Mouse (Mus musculus): ENCODE measurements around the gene Btbd18.
"Not testable (repeated sequence)": the region's sequence is repeated elsewhere in the genome, so short reads cannot be mapped to it uniquely, and the experiment has no call there.

Gene Btbd18

GRCm38 (mm10) chr2:84647051-84647568 is 11.8 kb upstream of the Btbd18 start:
- no peak for DNase-seq (ENCODE audit: low spot score)

GRCm38 (mm10) chr2:84648369-84648768 is 10.5 kb upstream of the Btbd18 start:
- no peak for DNase-seq (ENCODE audit: low spot score)

GRCm38 (mm10) chr2:84649674-84650073 is 9.2 kb upstream of the Btbd18 start:
- peak; percentile 64 for DNase-seq (ENCODE audit: low spot score)

GRCm38 (mm10) chr2:84650464-84651195 is 8.2 kb upstream of the Btbd18 start, which contains the start of gene Ctnnd1:
Gene Ctnnd1, minus strand, starts transcription at chr2:84650765.
- DNase-seq (ENCODE audit: low spot score), result peak; percentile 90

DNA sequence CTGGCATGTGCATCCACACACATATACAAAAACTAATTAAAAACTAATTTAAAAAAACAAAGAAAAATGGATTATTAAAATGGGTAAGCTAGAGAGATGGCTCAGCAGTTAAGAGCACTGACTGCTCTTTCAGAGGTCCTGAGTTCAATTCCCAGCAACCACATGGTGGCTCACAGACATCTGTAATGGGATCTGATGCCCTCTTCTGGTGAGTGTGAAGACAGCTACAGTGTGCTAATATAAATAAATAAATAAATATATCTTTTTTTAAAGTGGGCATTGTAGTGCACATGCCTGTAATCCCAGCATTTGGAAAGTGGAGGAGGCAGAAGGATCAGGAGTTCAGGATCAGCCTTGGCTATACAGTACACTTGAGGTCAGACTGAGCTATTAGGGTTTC is 5.5 kb upstream of the Btbd18 start:
- DNase-seq (ENCODE audit: low spot score), result no peak

DNA sequence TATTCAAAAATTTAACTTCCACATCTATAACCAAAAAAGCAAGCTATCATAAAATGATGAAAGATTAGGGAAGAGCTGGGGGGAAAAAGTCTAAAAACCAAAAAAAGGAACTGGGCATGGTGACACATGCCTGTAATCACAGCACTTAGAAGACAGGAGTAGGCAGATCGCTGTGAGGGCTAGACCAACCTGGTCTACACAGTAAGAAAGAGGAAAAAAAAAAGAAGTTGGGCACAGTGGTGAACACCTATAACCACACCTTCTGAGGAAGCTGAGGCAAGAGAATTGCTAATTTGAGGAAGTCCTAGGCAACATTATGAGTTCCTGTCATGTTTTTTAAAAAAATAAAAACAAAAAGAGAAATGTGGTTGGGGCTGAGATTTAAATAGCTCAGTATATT is 3.0 kb upstream of the Btbd18 start:
- DNase-seq (ENCODE audit: low spot score), result no peak

DNA sequence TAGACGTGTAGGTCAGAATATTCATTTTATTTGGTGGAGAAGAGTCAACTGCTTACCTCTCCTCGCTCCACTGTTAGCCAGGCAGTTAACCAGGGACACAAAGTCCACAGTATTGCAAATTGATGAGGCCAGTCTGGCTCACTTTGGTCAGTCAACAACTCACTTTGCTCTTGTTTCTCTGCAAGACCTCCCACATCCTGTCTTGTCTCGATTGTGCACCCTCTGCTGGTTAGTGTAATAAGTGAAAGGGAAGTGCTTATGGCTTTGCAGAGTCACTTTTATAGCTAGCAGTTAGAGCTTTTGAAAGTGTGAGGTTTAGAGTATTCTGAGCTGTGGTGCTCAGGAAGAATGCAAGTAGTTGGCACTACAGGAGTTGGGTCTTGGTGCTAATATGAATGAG is 1.4 kb downstream of the Btbd18 start:
- peak; percentile 76 for DNase-seq (ENCODE audit: low spot score)

DNA sequence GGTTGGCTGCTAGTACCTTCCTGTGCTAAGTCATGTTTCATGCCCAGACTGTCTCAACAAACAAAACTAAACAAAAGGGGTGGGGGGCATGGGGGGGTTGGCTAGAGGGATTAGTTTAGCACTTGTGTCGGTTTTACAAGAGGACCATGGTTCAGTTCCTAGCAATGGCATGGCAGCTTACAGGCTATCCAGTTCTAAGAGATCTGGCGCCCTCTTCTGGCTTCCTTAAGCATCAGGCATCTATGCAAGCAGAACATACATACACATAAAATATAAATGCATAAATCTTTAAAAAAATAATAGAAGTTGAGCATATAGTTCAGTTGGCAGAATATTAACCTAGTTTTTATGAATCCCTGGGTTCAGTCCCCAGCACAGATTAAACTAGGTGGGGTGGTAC is 4.0 kb downstream of the Btbd18 start:
- no peak for DNase-seq (ENCODE audit: low spot score)

- no peak for DNase-seq (ENCODE audit: low spot score)
Measured at GRCm38 (mm10) chr2:84666081-84666480, 7.2 kb downstream of the Btbd18 start.

DNA sequence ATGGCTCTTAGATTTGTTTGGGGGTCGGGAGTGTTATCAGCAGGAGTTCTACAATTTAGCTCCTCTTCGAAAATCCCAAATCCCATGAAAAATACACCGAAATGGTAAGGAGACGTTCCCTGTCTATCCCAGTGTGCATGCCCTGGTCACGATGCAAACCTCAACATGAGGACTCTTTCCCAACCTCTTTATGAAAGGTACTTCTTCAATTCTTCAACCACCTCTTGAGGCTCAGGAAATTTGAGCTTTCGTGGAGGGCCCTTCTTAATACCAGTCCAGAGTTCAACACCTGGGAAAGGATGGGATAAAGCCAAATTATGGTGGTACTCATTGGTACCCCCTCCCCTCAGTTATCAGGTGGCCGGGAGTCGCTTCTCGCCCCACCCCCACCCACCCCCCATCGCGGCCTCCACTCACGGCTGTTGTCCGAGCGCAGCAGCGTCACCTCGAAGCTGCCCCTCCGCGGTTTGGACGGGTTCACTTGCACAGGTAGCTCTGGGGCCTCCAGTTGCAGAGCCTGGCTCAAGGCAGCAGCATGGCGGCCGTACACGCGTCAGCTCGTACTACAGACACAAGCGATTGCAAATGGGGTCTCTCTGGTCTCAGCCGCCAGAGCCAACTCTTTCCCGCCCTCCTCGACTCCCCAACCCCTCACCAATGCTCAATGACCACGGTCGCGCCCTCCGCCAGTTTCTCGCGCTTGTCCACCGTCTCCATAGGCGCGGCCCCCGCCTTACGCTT is 11.1 kb downstream of the Btbd18 start:
- DNase-seq (ENCODE audit: low spot score), result no peak

- DNase-seq (ENCODE audit: low spot score), result peak; percentile 94
Measured at GRCm38 (mm10) chr2:84670569-84670933, 11.7 kb downstream of the Btbd18 start, which contains the start of gene Selenoh. Gene Selenoh, minus strand, starts transcription at chr2:84670770.

DNA sequence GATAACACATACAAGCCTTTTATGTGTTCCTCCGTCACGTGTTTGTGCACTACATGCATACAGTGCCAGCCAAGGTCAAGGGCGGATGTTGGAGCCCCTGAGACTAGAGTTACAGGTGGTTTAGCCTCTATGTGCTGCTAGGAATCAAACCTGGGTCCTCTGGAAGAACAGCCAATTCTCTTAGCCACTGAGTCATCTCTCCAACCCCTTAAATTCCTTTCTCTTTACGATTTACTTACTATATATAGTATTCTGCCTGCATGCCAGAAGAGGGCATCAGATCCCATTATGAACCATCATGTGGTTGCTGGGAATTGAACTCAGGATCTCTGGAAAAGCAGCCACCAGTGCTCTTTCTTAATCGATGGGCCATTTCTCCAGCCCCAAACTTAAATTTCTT is 12.7 kb downstream of the Btbd18 start:
- DNase-seq (ENCODE audit: low spot score), result not testable (repeated sequence)

GRCm38 (mm10) chr2:84677270-84677967 is 18.5 kb downstream of the Btbd18 start:
- no peak for DNase-seq (ENCODE audit: low spot score)

DNA sequence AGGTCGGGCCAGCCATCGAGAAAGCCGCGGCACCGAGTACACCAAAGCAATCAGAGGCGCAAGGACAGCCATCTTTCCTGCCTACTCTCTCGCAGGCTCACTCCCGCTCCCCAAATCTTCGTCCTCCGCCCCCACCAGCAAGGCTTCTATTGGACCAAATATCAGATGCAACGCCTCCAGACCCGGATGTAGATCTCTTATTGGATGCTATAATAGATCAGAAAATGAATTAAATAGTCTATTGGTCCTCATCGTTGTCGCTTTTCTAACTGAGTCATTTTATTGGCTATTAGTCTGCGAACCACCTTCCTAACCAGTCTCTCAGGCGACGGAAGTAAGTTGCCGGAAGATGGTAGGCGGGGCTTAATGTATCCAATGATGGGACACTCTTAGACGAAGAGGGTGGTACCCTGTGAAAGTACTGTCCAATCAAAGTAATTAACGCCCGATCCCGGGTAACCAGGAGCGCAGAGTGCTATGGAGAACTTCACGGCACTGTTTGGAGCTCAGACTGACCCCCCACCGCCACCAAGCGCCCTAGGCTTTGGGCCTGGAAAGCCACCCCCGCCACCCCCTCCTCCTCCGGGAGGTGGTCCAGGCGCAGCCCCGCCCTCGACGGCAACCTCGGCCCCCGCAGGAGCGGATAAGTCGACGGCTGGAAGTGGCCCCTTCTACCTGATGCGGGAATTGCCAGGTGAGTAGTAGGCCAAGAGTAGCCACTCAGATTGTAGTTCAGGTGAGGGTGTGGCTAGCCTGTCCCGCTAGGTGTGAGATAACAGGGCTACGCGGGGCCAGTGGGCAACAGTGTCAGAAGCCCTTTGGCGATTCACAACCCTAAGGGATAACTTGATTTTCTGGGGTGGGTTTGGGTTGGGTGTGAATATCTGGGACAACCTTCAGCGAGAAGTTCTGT is 19.3 kb downstream of the Btbd18 start, which contains the start of the genes Gm28635 and Med19:
Gene Gm28635 (minus strand): TSS at position 74 of the 913 bp plus-strand sequence.
Gene Med19 (plus strand): TSS at position 435 of the 913 bp plus-strand sequence.
- DNase-seq (ENCODE audit: low spot score), result peak; percentile 96

GRCm38 (mm10) chr2:84679016-84679415 is 20.1 kb downstream of the Btbd18 start, which contains the start of gene Tmx2:
Gene Tmx2, minus strand, starts transcription at chr2:84679140.
- no peak for DNase-seq (ENCODE audit: low spot score)

DNA sequence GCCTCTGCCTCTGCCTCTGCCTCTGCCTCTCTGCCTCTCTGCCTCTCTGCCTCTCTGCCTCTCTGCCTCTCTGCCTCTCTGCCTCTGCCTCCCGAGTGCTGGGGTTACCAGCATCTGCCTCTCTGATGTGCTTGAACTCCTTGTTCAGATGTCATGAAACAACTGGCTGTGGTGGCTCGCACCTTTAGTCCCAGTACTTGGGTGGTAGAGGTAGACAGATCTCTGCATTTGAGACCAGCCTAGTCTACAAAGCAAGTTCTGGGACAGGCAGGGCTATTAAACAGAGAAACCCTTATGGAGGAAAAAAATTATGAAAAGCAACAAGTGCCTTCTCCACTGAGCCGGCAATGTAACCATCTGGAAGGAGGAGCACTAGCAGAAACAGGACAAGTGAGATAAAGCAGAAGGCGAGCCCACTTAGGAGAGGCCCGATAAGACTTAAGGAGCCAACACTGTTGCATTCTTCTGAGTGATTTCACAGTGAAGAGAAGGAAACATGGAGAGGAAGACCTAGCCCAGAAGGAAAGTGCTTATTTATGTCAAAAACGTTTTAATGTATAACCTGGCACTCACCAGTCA is 23.8 kb downstream of the Btbd18 start:
- DNase-seq (ENCODE audit: low spot score), result no peak

DNA sequence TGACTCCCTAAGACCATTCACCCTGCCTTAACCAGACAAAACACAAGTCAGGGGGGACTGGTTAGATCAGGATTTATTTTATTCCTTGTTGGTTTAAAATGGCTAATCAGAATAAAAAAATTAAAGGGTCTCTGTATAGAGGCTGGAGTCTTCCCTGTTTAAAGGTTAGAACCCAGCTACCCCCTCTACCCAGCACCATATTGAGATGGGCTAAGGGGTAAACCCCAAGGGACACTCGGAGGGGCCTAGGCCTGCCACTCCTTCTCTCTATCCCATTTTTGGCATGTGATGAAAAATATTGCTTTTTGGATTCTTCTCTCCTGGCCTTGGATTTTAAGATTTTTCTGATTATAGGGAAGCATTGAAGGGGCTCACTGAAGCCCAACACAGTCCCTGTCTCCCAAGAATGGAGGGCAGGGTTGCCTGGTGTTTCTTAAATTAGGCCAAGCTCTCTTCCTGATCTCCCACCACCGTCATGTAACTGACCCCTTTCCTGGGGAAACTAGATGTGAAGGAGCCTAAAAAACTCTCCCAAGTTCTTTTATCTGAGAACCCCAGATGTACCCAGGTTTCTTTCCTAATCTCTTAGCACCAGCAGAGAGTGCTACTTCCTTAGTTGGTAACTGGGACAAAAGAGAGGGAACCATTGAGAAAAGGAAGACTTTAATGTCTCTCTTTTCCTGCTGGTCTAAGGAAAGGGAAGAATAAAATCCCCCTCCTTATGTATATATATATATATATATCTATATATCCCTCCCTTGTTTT is 29.4 kb downstream of the Btbd18 start:
- DNase-seq (ENCODE audit: low spot score), result no peak

- DNase-seq (ENCODE audit: low spot score), result no peak
Measured at GRCm38 (mm10) chr2:84690050-84690449, 31.2 kb downstream of the Btbd18 start.

- no peak for DNase-seq (ENCODE audit: low spot score)
Measured at GRCm38 (mm10) chr2:84695007-84695695, 36.3 kb downstream of the Btbd18 start.
